Mouse (Mus musculus) hematopoietic stem cell, adult 5-6 weeks (primary cell): Measurements from ENCODE around the gene Acvr1. TPM values are rescaled to one million over a fixed set of nuclear protein-coding genes. Genes with fewer than 3 reads are reported as not detected.
A peak's percentile ranks its signal among the peaks of the same experiment; 100 is the strongest.

Experiments used
- ATAC-seq, 2 experiments: fragments of 125-278 bp in 1 of 2; replicated peaks in 1 of 2; 2 replicates each; pipeline ENCODE4 v1.8.0; 2016 to 2017; ENCODE audit warnings: inconsistent platforms in 2 of 2, mild to moderate bottlenecking in 2 of 2, moderate number of reproducible peaks in 2 of 2, low read depth in 1 of 2, moderate TSS enrichment in 1 of 2; ENCODE audit not compliant: low FRiP score in 2 of 2, poor library complexity in 2 of 2, severe bottlenecking in 2 of 2, insufficient read depth in 1 of 2, low TSS enrichment in 1 of 2
- total RNA-seq: library from RNA; stranded (forward); fragments of 172-1452, 232-1000 nt; gene quantifications from 2 replicates; pipeline ENCODE4 v1.2.3, GENCODE M21; 2017

Gene Acvr1
- 1.0 and 1.8 TPM in 2 replicates for total RNA-seq

GRCm38 (mm10) chr2:58567066-58567810, at the start of gene Acvr1, which contains the start of gene Upp2:
Acvr1 (minus strand) TSS chr2:58567157.
Upp2 (plus strand) TSS chr2:58567298.
- ATAC-seq: peak; percentile 65 to 84

GRCm38 (mm10) chr2:58615766-58616165, 48.8 kb upstream of the Acvr1 start:
- no peak for ATAC-seq

GRCm38 (mm10) chr2:58614851-58615250, 47.9 kb upstream of the Acvr1 start:
- ATAC-seq: no peak

- no peak for ATAC-seq
Measured at GRCm38 (mm10) chr2:58613720-58614119, 46.8 kb upstream of the Acvr1 start.

- ATAC-seq: no peak
Measured at GRCm38 (mm10) chr2:58604791-58605190, 37.8 kb upstream of the Acvr1 start.

- no peak for ATAC-seq
Measured at GRCm38 (mm10) chr2:58603379-58603778, 36.4 kb upstream of the Acvr1 start.

- ATAC-seq: no peak
Measured at GRCm38 (mm10) chr2:58601382-58601781, 34.4 kb upstream of the Acvr1 start.

- ATAC-seq: no peak
Measured at GRCm38 (mm10) chr2:58599639-58600038, 32.7 kb upstream of the Acvr1 start.

GRCm38 (mm10) chr2:58597556-58597955, 30.6 kb upstream of the Acvr1 start:
- no peak for ATAC-seq

- no peak for ATAC-seq
Measured at GRCm38 (mm10) chr2:58596774-58597342, 29.9 kb upstream of the Acvr1 start.

- 0 out of 4 replicates have a peak, but pooled peaks of 1 of the 2 experiments have one; percentile 7 for ATAC-seq
Measured at GRCm38 (mm10) chr2:58595350-58595749, 28.4 kb upstream of the Acvr1 start.

GRCm38 (mm10) chr2:58590055-58590454, 23.1 kb upstream of the Acvr1 start:
- ATAC-seq: no peak

- no peak for ATAC-seq
Measured at GRCm38 (mm10) chr2:58589637-58590036, 22.7 kb upstream of the Acvr1 start.

GRCm38 (mm10) chr2:58586311-58586710, 19.4 kb upstream of the Acvr1 start:
- ATAC-seq: no peak

GRCm38 (mm10) chr2:58574167-58574566, 7.2 kb upstream of the Acvr1 start:
- ATAC-seq: no peak

GRCm38 (mm10) chr2:58568841-58569645, 2.1 kb upstream of the Acvr1 start:
- no peak for ATAC-seq

- ATAC-seq: 0 out of 4 replicates have a peak, but pooled peaks of 1 of the 2 experiments have one; percentile 8
Measured at GRCm38 (mm10) chr2:58567866-58568719, 1.1 kb upstream of the Acvr1 start.
